Mouse (Mus musculus) left cerebral cortex, adult 9 months (tissue): Measurements from ENCODE around the gene Tmprss11b.

ENCODE experiments used
- DNase-seq, 2 experiments: peaks; one replicate each; pipeline ENCODE4 v3.0.0; 2022; ENCODE audit warnings: low spot score in 2 of 2

Gene Tmprss11b

DNA sequence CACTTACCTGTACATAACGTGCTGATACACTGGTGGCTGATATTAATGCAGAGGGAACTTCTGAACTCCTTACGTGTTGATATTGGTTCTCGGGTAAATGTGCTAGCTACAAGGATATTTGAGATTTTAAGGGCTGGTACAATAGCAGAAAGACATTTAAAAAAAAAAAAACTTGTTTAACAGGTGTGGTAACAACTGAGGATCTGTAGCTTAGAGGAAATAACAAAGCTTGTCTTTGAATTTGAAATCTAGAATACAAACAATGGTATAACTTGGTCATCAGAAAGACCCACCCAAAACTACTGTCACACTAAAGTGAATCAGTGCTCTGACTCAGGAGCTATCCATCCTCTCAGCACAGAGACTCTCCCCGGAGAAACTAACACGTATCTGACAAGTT is at the start of gene Tmprss11b:
Gene Tmprss11b (minus strand): TSS at position 101 of the 400 bp plus-strand sequence.
- DNase-seq: no peak

DNA sequence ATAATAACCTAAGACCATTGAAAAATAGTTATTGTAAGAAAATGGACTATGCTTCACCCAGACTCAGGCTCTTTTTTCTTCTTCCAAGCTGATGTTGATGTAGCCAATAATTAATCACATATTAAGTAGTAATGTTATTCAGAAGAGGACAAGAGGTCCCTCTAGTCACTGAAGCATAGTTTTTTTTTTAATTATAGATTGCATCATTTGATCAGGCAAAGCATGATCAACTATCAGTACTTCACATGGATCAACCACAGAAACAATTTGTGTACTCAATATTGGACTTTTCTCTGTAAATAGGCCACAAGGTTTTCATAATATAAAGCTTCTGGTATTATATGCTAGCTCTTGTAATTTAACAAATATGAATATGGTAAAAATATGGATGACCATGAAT is 48.9 kb upstream of the Tmprss11b start:
- no peak for DNase-seq

DNA sequence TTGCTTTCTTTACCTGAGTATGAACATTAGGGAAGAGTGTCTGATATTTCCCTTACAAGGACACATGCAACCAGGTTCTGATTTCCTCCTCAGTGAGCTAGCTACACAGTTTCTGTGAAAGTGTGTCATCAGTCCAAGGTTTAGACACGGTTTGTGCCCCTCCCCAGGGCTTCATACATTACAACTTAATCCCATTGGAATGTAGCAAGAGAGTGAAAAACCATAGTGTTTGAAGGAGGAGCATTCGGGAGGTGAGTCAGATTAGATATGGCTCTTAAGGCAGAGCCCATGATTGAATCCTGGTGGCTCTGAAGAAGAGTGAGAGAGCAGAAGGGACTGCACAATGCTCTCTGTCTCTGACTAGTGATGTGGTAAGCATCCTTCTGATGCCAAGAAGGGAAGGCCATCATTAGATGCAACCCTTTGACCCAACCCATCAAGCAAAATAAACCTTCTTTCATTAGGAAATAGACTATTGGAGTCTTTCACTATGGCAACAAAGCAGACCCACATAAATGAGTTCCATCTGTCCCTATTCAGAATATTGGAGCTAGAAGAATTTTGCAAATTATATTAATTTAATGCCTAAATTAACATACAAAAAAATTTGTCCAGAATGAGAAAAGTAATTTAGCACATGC is 46.8 kb upstream of the Tmprss11b start:
- no peak for DNase-seq

DNA sequence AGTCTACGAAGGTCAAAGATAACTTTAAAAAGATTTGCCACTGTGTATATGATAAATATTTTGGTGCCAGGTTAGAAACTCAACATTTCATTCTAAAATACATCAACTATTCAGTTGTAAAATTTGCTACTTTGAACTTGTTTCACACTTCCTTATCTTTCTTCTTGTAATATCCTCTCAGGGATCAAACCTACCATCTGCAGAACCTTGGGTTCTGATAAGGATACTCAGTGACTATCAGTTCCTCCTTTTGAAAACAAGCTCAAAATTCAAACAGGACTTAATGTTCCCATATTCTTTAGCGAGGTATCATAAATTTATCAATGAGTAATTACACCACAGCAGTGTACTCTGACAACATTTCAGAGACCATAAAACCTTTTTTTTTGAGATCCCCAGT is 38.8 kb upstream of the Tmprss11b start:
- no peak for DNase-seq

DNA sequence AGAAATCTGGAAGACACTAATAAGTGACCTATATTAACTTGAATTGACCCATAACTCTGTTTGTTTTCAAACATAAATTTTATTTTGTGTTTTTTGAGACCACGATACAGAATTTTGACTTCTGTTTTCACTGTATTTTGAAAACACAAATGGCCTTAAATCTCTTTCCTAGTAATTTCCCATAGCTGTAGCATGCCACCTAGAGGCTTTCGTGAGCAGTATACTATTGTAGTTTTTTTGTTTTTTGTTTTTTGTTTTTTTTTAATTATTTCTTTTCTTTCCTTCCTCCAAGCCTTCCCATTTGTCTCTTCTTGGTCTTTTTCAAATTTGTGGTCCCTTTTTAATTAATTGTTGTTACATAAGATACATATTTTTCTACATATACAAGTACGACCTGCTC is 28.8 kb upstream of the Tmprss11b start:
- no peak for DNase-seq

DNA sequence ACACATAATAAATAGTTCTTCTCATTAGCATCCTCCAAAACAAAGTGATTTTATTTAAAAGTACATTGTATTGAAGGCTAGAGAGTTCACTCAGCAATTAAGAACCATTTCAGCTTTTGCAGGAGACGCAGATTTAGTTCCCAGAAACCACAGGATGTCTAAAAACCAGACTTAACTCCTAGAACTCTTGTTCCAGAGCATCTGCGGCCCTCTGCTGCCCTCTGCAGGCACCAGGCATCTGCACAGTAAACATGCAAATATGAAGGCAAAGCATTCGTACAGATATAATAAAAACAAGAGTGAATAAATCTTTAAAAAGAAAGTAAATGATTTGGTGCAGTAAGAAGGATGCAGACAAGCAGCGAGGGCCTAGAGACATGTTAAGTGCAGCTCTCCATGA is 8.5 kb upstream of the Tmprss11b start:
- DNase-seq: peak in 1 of 2 experiments; percentile 66

DNA sequence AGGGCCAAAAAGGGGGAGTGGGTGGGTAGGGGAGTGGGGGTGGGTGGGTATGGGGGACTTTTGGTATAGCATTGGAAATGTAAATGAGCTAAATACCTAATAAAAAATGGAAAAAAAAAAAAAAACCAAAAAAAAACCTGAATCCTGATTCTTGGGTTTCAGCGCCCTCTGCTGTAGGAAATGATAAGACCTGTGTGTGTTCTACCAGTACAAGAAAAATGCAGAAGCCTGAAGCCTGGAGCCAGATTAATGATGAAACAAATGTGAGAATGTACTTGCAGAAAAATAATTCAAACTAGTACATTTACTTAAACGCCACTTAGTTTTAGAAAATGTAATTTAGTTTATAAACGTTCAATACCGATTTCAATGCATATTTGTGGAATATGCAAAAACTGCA is 27.0 kb downstream of the Tmprss11b start:
- peak in 1 of 2 experiments; percentile 34 for DNase-seq

DNA sequence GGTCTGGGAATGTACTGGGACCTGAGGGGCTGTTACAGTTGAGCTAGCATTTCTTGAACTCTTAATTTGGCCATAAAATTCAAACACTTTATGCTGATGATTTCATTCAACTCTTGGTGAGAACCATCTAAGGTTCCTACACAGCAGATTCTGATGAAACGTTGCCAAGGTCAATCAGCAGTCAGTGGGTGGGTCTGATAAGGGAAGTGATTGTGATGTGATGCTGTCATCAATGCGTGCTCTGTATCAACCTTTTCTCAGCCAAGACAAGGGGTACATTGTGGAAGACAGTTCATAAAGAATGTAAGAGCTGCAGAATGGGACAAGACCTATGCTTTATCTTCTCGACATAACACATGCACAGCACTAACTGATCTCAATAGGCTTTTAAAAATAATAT is 35.4 kb downstream of the Tmprss11b start:
- no peak for DNase-seq

DNA sequence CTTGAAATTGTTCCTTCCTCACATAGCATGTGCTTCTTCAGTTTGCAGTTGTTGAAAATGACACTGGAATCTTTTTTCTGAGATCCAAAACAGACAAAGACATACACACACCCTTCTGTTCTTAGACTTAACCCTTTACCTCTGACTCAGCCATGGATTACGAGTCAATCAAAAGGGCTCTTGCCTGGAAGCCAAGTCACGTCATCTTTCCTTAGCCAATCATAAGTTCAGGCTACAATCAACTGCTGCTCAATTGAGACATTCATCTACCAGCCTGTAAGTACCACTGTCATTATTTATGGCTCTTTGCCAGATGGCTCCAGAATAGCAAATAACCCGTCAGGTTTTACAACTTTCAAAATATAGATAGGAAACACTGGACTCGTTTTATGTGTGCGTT is 43.8 kb downstream of the Tmprss11b start, which contains the start of gene Tmprss11f:
Gene Tmprss11f (minus strand): TSS at position 101 of the 400 bp plus-strand sequence.
- no peak for DNase-seq

DNA sequence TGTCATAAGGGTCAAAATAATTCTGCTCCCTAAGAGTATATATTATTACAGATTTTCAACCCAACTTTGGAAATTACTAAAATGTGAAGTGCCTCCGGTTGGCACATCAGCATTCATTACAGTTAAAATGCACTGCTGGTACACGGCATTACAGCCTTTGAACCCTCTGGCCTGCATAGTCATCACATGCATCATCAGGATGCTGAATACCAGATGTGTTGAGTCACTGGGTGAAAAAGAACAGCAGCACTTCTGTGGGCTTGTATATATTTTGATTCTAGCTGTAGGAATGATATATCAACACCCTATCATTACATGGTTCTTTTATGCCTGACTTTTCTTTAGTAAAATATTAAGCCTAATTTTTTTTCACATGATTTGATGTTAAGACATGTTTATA is 45.5 kb downstream of the Tmprss11b start:
- no peak for DNase-seq

DNA sequence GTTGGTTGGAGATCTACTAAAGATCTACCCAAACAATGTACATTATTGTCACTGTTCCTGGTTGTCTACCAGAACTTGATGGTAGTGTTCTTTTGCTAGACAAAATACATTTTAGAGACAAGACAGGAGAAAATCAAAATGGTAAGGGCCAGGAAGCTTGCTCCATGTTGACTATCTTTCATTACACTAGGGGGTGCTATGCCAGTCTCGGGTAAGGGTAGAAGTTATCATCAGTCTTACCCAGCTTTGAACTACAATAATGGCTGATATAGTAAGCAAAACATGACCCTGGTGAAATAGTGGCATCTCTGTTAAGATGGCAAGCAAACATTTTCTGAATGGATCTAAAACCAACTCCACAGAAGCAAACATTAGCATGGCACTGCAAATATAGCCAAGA is 54.4 kb downstream of the Tmprss11b start:
- no peak for DNase-seq
